Mouse (Mus musculus) hematopoietic stem cell, adult 5-6 weeks (primary cell): ENCODE results near the gene Vmn1r47. TPM values are rescaled to one million over a fixed set of nuclear protein-coding genes. Genes with fewer than 3 reads are reported as not detected.
"Not testable (repeated sequence)": the region's sequence is repeated elsewhere in the genome, so short reads cannot be mapped to it uniquely, and the experiment has no call there.

Experiments used
- ATAC-seq, 2 experiments: fragments of 125-278 bp in 1 of 2; replicated peaks in 1 of 2; 2 replicates each; pipeline ENCODE4 v1.8.0; 2016 to 2017; ENCODE audit warnings: inconsistent platforms in 2 of 2, mild to moderate bottlenecking in 2 of 2, moderate number of reproducible peaks in 2 of 2, low read depth in 1 of 2, moderate TSS enrichment in 1 of 2; ENCODE audit not compliant: low FRiP score in 2 of 2, poor library complexity in 2 of 2, severe bottlenecking in 2 of 2, insufficient read depth in 1 of 2, low TSS enrichment in 1 of 2
- total RNA-seq: library from RNA; stranded (forward); fragments of 172-1452, 232-1000 nt; gene quantifications from 2 replicates; pipeline ENCODE4 v1.2.3, GENCODE M21; 2017

Gene Vmn1r47
- total RNA-seq, result not detected in 2 replicates

- not testable (repeated sequence) for ATAC-seq
Measured at GRCm38 (mm10) chr6:90015847-90016246, at the start of gene Vmn1r47. Gene Vmn1r47 (plus strand): TSS chr6:90016147.

GRCm38 (mm10) chr6:89966341-89966740, 49.6 kb upstream of the Vmn1r47 start:
- no peak for ATAC-seq

- ATAC-seq, result no peak
Measured at GRCm38 (mm10) chr6:89969013-89969412, 46.9 kb upstream of the Vmn1r47 start, which contains the start of gene Vmn1r46. Gene Vmn1r46 (plus strand): TSS chr6:89969313.

- ATAC-seq, result no peak
Measured at GRCm38 (mm10) chr6:89985989-89986388, 30.0 kb upstream of the Vmn1r47 start.

- ATAC-seq, result not testable (repeated sequence)
Measured at GRCm38 (mm10) chr6:90036741-90037140, 20.8 kb downstream of the Vmn1r47 start, which contains the start of gene Vmn1r48. Gene Vmn1r48 (minus strand): TSS chr6:90036841.

Other genes with a start within 250 kb of the Vmn1r47 start
- gene Vmn1r42, start 139.7 kb upstream of the Vmn1r47 start, total RNA-seq, result not detected in 2 replicates
- not detected in 2 replicates for gene Vmn1r43, start 139.7 kb upstream of the Vmn1r47 start, total RNA-seq
- gene Vmn1r44, start 132.5 kb upstream of the Vmn1r47 start, total RNA-seq, result not detected in 2 replicates
- gene Vmn1r45, start 75.5 kb upstream of the Vmn1r47 start, total RNA-seq, result not detected in 2 replicates
- gene Vmn1r46, start 46.8 kb upstream of the Vmn1r47 start, total RNA-seq, result not detected in 2 replicates
- not detected in 2 replicates for gene Vmn1r48, start 20.7 kb downstream of the Vmn1r47 start, total RNA-seq
- not detected in 2 replicates for gene Vmn1r49, start 62.4 kb downstream of the Vmn1r47 start, total RNA-seq
- not detected in 2 replicates for gene Vmn1r50, start 85.3 kb downstream of the Vmn1r47 start, total RNA-seq
- not detected in 2 replicates for gene Vmn1r51, start 106.4 kb downstream of the Vmn1r47 start, total RNA-seq
- gene Vmn1r52, start 158.7 kb downstream of the Vmn1r47 start, total RNA-seq, result not detected in 2 replicates
- not detected in 2 replicates for gene V1ra8, start 186.6 kb downstream of the Vmn1r47 start, total RNA-seq
- gene Vmn1r53, start 208.3 kb downstream of the Vmn1r47 start, total RNA-seq, result not detected in 2 replicates
- gene Vmn1r54, start 230.2 kb downstream of the Vmn1r47 start, total RNA-seq, result not detected in 2 replicates